18 mouse cellular contexts compared by ENCODE assay signal in genomic region chr13:41549283-41549682, GRCm38 (mm10).
"Had no signal": no experiment of that assay in that cellular context is flagged by ENCODE, and none has a peak within 500 bp of the region (broad histone marks: within the 10 kb centered on the region; RNA-seq: fewer than 3 reads in every experiment).

No protein-coding gene starts in this region.

- H3K27ac ChIP-seq: kidney, postnatal 0 days; left cerebral cortex, adult 2 months; liver, embryonic 13.5 days; midbrain, embryonic 10.5 days; neural tube, embryonic 12.5 days; neural tube, embryonic 15.5 days had no signal

- H3K4me2 ChIP-seq: liver, embryonic 13.5 days; neural tube, embryonic 12.5 days; neural tube, embryonic 15.5 days had no signal

- H3K36me3 ChIP-seq: liver, embryonic 13.5 days; midbrain, embryonic 10.5 days; neural tube, embryonic 12.5 days; neural tube, embryonic 15.5 days had no signal

- ATAC-seq: hindbrain, embryonic 16.5 days; intestine, postnatal 0 days had no signal

- H3K27me3 ChIP-seq: liver, embryonic 13.5 days; neural tube, embryonic 12.5 days; neural tube, embryonic 15.5 days had no signal

- H3K4me1 ChIP-seq: liver, embryonic 13.5 days; neural tube, embryonic 12.5 days; neural tube, embryonic 15.5 days had no signal

- H3K9me3 ChIP-seq: liver, embryonic 13.5 days; megakaryocyte, embryonic 14.5 days; midbrain, embryonic 10.5 days; neural tube, embryonic 12.5 days; neural tube, embryonic 15.5 days had no signal

- H3K9ac ChIP-seq: liver, embryonic 13.5 days; neural tube, embryonic 12.5 days; neural tube, embryonic 15.5 days had no signal

- DNase-seq: kidney, adult 2 months; kidney, postnatal 36 days; layer of hippocampus, postnatal 36 days; liver, embryonic 13.5 days; lung, postnatal 14 days; midbrain, embryonic 14.5 days; right cerebral cortex, adult 18-20 months; right cerebral cortex, postnatal 14 days; right cerebral cortex, postnatal 4 days; thymus, postnatal 25 days had no signal

- H3K4me3 ChIP-seq: left cerebral cortex, adult 2 months; liver, embryonic 13.5 days; megakaryocyte, embryonic 14.5 days; midbrain, embryonic 10.5 days; neural tube, embryonic 12.5 days; neural tube, embryonic 15.5 days had no signal
